Mouse (Mus musculus): ENCODE data around the gene Heatr9. TPM values are rescaled to one million over a fixed set of nuclear protein-coding genes. Genes with fewer than 3 reads are reported as not detected.

Gene Heatr9
- not detected in 2 replicates for polyA plus RNA-seq (2012; rRNA removed)

GRCm38 (mm10) chr11:83522075-83522474 lies at the start of gene Heatr9:
Gene Heatr9, minus strand, starts transcription at chr11:83522175.

GRCm38 (mm10) chr11:83530360-83530759 lies 8.4 kb upstream of the Heatr9 start, which contains the start of gene Ccl5:
Gene Ccl5, minus strand, starts transcription at chr11:83530518.

DNA sequence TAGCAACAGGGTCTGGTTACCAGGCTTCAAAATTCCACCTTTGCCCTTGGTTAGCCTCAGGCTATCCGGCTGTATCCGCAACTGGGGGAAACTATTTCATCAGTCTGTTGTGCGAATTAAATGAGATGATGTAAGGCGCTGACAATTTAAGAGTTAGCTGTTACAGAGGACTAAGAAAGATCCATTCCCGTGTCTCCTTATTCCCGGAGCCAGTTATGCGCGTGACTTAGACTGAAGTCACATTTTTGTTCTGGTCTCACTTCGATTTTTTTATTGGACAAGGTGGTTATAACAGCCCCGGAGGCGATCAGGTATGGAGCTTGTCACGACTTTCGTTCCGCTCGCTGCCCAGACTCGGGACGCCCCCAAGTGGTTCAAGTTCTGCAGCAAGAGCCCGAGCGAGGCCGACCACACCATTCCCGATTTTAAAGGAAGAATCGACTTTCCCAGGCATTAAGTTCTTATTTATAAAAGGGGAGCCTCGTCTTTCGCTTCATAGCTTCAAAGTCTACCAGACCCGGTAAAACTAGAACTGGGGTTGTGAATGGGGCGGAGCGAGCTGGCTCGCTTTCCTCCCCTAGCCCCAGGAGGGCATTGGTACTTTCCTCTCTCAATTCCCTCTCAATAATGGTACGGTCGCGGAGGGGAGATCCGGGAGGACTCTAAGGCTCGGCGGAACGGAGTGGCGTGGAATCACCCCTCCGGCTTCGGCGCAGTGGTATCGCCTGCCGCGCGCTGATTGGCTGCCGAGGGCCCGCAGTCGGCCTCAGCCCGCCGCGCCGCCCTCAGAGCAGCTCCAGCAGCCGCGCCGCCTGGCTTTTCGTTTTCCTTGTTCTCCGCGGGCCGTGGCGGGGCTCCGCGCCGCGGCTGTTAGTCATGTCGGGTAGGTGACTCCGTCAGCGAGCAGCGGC lies 49.4 kb downstream of the Heatr9 start, which contains the start of gene Taf15:
Gene Taf15, plus strand, starts transcription at position 763 of the 911 bp plus-strand sequence.

DNA sequence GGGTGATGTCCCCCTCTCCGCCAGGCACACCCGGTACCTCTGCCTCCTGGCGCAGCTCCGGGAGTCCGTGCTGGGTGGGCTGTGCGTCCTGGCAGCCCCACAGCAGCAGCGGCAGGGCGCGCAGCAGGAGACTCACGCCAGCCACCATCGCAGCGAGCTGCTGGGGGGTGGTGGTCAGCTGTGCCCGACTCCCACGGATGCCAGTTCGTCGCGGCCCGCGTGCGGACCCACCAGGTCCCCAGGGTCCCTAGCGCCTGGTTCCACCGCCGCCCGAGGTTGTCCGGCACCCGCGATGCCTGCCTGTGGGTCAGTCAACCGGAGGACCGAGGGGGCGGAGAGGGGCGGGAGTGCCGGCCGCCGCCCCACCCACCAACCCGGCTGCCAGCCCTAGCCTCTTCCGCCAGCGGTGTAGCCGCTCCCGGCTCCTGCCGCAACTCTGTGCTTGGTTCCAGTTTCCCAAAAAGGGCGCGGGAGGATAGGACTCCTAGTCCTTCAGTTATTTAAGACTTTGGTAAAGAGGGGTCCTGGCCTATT lies 59.2 kb downstream of the Heatr9 start, which contains the start of gene Mmp28:
Gene Mmp28, minus strand, starts transcription at position 361 of the 534 bp plus-strand sequence.

Other genes starting within 250 kb of the Heatr9 start
- gene Slfn14, start 235.4 kb downstream of the Heatr9 start, polyA plus RNA-seq (2012; rRNA removed), result not detected in 2 replicates
- gene Ap2b1, start 223.2 kb downstream of the Heatr9 start, polyA plus RNA-seq (2012; rRNA removed), result 8.4 and 11.3 TPM in 2 replicates
- 3.3 and 3.9 TPM in 2 replicates for gene Pex12, start 219.6 kb downstream of the Heatr9 start, polyA plus RNA-seq (2012; rRNA removed)
- gene Rasl10b, start 113.0 kb downstream of the Heatr9 start, polyA plus RNA-seq (2012; rRNA removed), result 0.78 and 1.0 TPM in 2 replicates
- 0.13 TPM in 2 replicates for gene Gas2l2, start 92.7 kb downstream of the Heatr9 start, polyA plus RNA-seq (2012; rRNA removed)
- gene 1700020L24Rik, start 84.5 kb downstream of the Heatr9 start, polyA plus RNA-seq (2012; rRNA removed), result 0.11 and 0.52 TPM in 2 replicates
- 18.1 and 24.2 TPM in 2 replicates for gene Mmp28, start 59.1 kb downstream of the Heatr9 start, polyA plus RNA-seq (2012; rRNA removed)
- gene Taf15, start 49.1 kb downstream of the Heatr9 start, polyA plus RNA-seq (2012; rRNA removed), result 0.61 and 1.8 TPM in 2 replicates
- 9.1 and 12.4 TPM in 2 replicates for gene Ccl5, start 8.3 kb upstream of the Heatr9 start, polyA plus RNA-seq (2012; rRNA removed)
- gene Ccl9, start 56.5 kb upstream of the Heatr9 start, polyA plus RNA-seq (2012; rRNA removed), result 0.47 and 0.59 TPM in 2 replicates
- gene Ccl6, start 70.9 kb upstream of the Heatr9 start, polyA plus RNA-seq (2012; rRNA removed), result 4.9 and 9.6 TPM in 2 replicates
- gene Rpl9-ps1, start 123.4 kb upstream of the Heatr9 start, polyA plus RNA-seq (2012; rRNA removed), result not detected in 2 replicates
- gene Ccl3, start 127.2 kb upstream of the Heatr9 start, polyA plus RNA-seq (2012; rRNA removed), result 0.53 and 0.76 TPM in 2 replicates
- 0.25 and 1.1 TPM in 2 replicates for gene Ccl4, start 140.4 kb upstream of the Heatr9 start, polyA plus RNA-seq (2012; rRNA removed)
- gene Wfdc17, start 181.8 kb upstream of the Heatr9 start, polyA plus RNA-seq (2012; rRNA removed), result 0.70 TPM in 1 of 2 replicates, not detected in the other
- gene Wfdc18, start 186.8 kb upstream of the Heatr9 start, polyA plus RNA-seq (2012; rRNA removed), result 0.89 TPM in 1 of 2 replicates, not detected in the other
- 23.2 and 38.7 TPM in 2 replicates for gene Wfdc21, start 224.8 kb upstream of the Heatr9 start, polyA plus RNA-seq (2012; rRNA removed)
- 7.7 and 7.9 TPM in 2 replicates for gene Heatr6, start 231.5 kb upstream of the Heatr9 start, polyA plus RNA-seq (2012; rRNA removed)